Mouse (Mus musculus) brown adipose tissue, adult 24 weeks (tissue): ENCODE data around the gene Arih2. TPM values are rescaled to one million over a fixed set of nuclear protein-coding genes. Genes with fewer than 3 reads are reported as not detected.

Experiments used
- H3K27ac ChIP-seq: fragments of 200-500 bp; replicated peaks from 2 replicates; pipeline ENCODE4 v1.5.1; 2012; ENCODE audit warnings: low read depth, mild to moderate bottlenecking, low read length
- H3K4me1 ChIP-seq: fragments of 200-500 bp; 2 replicates; pipeline ENCODE4 v1.6.1; 2012; ENCODE audit warnings: low read length, mixed read lengths; ENCODE audit not compliant: control insufficient read depth, insufficient read depth, insufficient read length
- H3K4me3 ChIP-seq: fragments of 200-500 bp; 2 replicates; pipeline ENCODE4 v1.5.1; 2012; ENCODE audit warnings: low read depth, mild to moderate bottlenecking, low read length, moderate library complexity; ENCODE audit not compliant: insufficient read depth
- polyA plus RNA-seq: library from polyadenylated mRNA; stranded (reverse); fragments of >200 nt; gene quantifications from 2 replicates; pipeline ENCODE4 v1.2.4, GENCODE M21; 2012; ENCODE audit not compliant: missing spikeins, insufficient read depth, insufficient read length

The Arih2 gene
- polyA plus RNA-seq, 1 experiment, result 29.8 TPM

- Histone ChIP-seq H3K4me1 (peaks cover 8% of the 10 kb centered on the region), H3K27ac (peak overlapping the region; percentile 44; the same call in 1 of the 2 replicates), H3K4me3 (peak overlapping the region; percentile 74)
These were observed 71.1 kb downstream of the Arih2 start for GRCm38 (mm10) chr9:108577934-108578544.

DNA sequence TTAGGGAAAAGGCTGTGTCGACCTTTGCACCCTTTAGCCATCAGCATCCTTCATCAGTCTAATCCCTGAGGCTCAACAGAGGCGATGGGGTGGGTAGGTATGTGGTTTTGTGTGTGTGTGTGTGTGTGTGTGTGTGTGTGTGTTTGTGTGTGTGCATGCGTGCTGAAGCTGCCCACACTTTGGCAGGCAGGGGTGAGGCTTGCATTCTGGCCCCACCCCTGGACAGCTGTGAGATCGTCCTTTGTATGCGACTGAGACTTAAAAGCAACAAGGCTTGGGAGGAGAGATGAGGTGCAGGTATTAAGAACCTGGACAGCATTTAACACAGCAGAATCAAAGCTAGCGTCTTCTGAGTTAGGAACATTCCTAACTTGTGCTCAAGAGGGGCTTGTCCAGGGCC is 72.2 kb downstream of the Arih2 start:
- Histone ChIP-seq H3K4me3 (no peak overlapping the region), H3K4me1 (peaks cover 8% of the 10 kb centered on the region)

GRCm38 (mm10) chr9:108575321-108576297 is 73.6 kb downstream of the Arih2 start:
- peaks cover 8% of the 10 kb centered on the region for H3K4me1 ChIP-seq
- H3K27ac ChIP-seq, result no peak overlapping the region

More for the DNA sequence above, 72.2 kb downstream of the Arih2 start:
- H3K27ac ChIP-seq, result no peak overlapping the region

DNA sequence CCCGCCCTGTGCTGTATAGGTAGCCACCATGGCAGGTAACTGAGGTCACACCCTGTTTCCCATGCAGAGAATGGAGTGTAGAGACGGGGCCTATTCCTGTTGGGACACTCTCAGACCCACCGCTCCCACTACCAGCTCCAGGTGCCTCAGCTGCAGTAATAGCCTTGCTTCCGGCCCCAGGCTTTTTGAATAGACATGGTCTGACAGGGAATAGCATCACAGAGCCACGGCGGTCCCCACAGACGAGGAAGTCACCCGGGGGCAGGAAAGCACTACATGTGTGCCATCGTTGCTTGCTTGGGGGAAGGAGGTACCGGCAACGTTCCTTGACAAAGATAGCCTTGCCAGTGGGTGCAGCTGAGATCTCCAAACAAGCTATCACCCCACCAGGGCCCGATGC is 74.3 kb downstream of the Arih2 start:
- Histone ChIP-seq H3K4me1 (peaks cover 8% of the 10 kb centered on the region), H3K27ac (no peak overlapping the region), H3K4me3 (no peak overlapping the region)

More at GRCm38 (mm10) chr9:108575321-108576297, 73.6 kb downstream of the Arih2 start:
- H3K4me3 ChIP-seq, result no peak overlapping the region

GRCm38 (mm10) chr9:108573774-108574690 is 75.2 kb downstream of the Arih2 start:
- peaks cover 8% of the 10 kb centered on the region; the same call in 1 of the 2 replicates for H3K4me1 ChIP-seq
- H3K27ac ChIP-seq, result no peak overlapping the region
- no peak overlapping the region for H3K4me3 ChIP-seq

DNA sequence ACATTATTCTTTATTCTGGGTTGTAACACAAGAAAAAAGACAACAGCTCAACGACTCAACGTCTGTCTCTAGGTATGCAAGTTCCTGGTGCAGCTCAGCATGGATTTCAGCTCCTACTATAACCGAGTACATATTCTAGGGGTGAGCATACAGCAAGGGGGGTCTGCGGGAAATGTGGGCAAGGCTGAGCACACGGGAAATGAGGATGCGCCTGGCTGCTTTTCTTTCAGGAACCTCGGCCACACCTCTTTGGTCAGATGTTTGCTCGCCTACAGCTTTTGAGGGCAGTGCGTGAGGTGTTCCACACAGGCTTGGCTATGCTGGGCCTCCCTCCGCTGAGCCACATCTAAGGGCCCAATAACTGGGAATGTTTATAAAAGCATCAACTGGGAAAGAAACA is 76.9 kb downstream of the Arih2 start:
- H3K4me1 ChIP-seq, result peaks cover 13% of the 10 kb centered on the region
- H3K27ac ChIP-seq, result no peak overlapping the region
- no peak overlapping the region for H3K4me3 ChIP-seq

DNA sequence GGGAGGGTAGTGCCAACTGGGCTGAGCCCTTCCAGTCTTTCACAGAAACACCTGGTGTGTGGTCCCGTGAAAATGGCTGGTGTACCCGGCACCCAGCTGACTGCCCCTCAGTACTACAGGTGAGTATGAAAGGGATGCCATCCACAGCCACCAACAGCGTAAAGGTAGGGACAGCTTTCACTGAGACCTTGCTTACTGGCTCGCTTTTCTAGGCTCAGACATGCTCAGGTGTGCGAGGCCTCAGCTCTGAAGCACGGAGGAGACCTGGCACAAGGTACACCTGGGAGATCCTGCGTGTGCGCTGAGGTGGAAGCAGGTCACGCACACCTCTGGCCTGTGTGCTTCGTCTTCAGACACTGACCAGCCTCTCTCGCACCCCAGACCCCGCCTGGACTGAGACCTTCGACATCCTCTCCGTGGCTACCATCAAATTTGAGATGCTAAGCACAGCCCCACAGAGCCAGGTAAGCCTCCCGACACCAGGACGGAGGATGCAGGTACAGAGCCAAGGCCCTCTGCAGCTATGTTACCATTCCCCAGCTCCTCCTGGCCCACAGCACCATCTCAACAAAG is 77.7 kb downstream of the Arih2 start:
- no peak overlapping the region for H3K27ac ChIP-seq
- no peak overlapping the region for H3K4me3 ChIP-seq
- H3K4me1 ChIP-seq, result peaks cover 13% of the 10 kb centered on the region

DNA sequence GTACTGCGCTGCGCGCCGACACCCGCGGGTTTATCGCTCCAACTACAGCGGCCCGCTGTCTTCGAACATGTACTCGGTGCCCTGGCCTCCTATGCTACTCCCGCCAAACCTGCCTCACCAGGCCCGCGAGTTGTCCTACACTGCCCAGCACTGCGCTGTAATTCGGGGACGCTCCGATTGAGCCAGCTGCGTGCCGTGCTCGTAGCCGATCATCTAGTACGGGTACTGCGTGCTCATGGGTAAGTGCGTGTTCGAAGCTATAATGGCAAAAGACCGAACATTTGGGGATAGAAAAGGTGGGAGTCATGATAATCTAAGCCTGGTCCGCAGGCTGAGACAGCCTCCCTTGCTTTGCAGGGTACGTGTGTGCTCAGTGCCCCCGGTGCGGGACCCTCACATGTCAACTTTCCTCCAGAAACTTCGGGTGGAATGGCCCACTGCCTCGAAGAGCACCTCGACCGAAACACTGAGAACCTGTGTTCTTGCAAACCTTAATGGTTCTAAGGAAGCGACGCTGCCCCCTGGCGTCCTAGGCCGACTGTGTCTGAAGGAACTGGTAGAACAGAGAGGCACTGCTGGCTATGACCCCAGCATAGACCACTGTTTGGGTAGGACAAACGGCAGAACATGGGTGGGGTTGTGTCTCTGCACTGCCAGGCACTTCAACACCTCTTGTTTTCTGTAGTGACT is 78.8 kb downstream of the Arih2 start:
- Histone ChIP-seq H3K4me1 (peaks cover 13% of the 10 kb centered on the region), H3K4me3 (peak overlapping the region; percentile 72), H3K27ac (no peak overlapping the region)

GRCm38 (mm10) chr9:108569381-108570206 is 79.6 kb downstream of the Arih2 start, which contains the start of gene Dalrd3:
Dalrd3 (plus strand) TSS chr9:108569886.
- H3K4me1 ChIP-seq, result peaks cover 13% of the 10 kb centered on the region
- H3K27ac ChIP-seq, result peak within 1 kb of the TSS; percentile 71; the same call in 1 of the 2 replicates

GRCm38 (mm10) chr9:108568511-108568921 is 80.7 kb downstream of the Arih2 start:
- Histone ChIP-seq H3K4me3 (peak overlapping the region; percentile 79), H3K4me1 (peaks cover 13% of the 10 kb centered on the region), H3K27ac (peak overlapping the region; percentile 71)

More at GRCm38 (mm10) chr9:108569381-108570206, 79.6 kb downstream of the Arih2 start, which contains the start of gene Dalrd3:
- H3K4me3 ChIP-seq, result peak within 1 kb of the TSS; percentile 79

GRCm38 (mm10) chr9:108567931-108568419 is 81.2 kb downstream of the Arih2 start:
- Histone ChIP-seq H3K4me1 (peaks cover 13% of the 10 kb centered on the region), H3K4me3 (peak overlapping the region; percentile 79), H3K27ac (peak overlapping the region; percentile 71)

DNA sequence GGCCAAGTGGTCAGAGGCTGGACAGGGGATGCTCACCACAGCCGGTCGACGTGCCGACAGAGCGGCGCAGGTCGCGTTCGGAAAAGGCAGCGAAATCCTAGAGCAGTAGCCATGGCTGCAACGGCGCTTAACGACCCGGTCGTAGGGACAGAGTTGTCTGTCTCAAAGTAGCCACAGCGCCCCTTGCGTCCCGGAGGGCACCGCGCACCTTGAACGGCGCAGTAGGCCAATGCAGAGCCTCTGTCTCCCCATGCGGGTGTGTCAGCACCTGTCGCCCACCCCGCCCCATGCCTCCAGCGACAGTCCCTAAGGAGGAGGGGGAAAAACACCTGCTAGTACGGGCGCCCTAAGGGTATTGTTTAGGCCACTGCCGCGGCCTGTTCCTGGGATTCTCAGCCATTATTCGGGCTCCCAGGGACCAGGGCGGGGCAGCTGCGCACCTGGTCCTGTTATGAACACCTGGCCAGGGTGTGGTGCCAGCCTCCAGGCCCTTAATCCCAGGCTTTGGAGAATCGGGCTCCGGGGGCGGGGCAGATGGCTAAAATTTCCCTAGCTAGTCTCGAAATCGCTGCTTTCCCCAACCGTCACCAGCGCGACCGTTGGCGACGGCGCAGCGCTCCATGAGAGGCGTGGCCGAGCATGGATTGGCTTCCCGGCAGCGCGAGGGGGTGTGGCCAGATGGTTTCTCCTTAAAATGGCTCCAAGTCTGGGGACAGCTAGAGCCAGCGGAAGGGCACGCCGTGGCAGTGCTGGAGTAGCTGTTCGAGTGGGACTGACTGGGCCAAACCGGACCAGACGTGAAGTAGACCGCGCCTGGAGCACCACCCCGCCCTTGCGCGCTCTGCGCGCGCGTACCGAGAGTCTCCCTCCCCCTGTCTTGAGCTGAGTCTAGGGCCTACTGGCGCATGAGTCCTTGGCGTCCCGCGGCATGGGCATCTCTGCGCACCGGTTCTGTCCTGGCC is 82.1 kb downstream of the Arih2 start, which contains the start of gene Ndufaf3:
TSS of gene Ndufaf3 (minus strand) at position 620 of the 962 bp plus-strand sequence.
- H3K4me3 ChIP-seq, result peak within 1 kb of the TSS; percentile 79
- peaks cover 13% of the 10 kb centered on the region for H3K4me1 ChIP-seq
- peak within 1 kb of the TSS; percentile 78 for H3K27ac ChIP-seq
